Mouse (Mus musculus): ENCODE results near the gene Fam222b.
"Not testable (repeated sequence)": the region's sequence is repeated elsewhere in the genome, so short reads cannot be mapped to it uniquely, and the experiment has no call there.

Gene Fam222b

DNA sequence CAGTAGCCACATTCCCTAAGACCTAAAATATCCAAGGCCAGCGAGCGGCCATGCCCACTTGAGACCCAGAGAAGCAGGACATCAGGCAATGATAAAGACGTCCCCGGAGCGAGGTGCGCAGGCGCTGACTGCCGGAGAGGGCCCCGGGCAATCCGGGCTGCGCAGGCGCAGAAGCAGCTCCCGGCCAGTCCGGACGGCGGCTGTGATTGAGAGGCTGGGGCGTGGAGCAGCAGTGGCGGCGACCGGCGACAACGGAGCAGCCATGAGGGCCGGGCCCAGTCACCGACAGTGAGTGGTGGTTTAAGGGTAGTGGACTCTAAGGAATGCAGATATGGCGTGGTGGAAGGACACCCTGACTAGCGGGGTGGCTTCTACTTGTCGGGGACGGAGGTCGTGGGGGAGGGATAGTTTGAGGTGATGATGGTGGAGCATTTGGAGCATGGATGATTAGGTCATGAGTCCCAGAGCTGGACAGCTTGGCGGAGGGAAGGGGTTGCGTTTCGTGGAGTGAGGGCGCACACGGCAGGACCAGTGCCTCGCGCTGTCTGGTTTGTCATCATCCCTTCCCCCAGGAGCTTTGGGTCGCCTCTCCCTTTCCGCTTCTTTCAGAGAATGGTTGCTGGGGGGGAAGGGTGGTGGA is at the start of gene Fam222b:
TSS of gene Fam222b (plus strand) at position 157 of the 640 bp plus-strand sequence.
- DNase-seq: peak; percentile 94 to 96

DNA sequence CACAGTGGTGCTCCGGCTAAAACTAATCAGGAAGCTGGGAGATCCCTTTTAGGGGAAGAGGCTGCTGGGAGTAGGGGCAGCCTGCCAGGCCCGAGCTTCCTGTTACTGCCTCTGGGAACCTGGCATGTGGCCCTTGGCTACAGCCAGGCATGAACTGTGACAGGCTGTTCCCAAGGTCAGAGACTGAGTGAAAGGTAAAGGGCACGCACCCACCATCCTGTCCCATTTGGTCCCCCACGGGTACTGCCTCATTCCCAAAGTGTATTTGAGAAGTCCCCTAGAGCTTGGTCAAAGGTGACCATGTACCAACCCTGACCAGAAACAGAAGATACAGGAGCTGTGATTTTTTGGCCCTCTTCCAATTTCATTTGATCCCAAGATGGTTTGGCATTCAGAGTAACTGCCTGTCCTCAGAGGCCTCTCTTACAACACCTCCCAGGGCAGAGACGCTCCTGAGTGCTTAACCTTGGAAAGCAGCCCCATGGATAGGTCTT is 49.7 kb upstream of the Fam222b start:
- DNase-seq: peak; percentile 92 to 95

DNA sequence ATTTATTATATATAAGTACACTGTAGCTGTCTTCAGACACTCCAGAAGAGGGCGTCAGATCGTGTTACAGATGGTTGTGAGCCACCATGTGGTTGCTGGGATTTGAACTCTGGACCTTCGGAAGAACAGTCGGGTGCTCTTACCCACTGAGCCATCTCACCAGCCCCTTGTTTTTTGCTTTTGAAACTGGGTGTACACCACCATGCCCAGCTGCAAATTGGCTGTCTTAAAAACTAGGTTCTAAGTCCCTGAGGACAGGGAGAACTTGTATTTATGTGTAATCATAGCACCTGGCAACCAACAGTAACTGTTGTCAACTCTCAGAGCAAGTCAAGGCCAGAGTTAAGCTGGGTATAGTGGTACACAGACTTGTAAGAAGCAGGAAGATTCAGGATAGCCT is 45.8 kb upstream of the Fam222b start:
- not testable (repeated sequence) for DNase-seq

DNA sequence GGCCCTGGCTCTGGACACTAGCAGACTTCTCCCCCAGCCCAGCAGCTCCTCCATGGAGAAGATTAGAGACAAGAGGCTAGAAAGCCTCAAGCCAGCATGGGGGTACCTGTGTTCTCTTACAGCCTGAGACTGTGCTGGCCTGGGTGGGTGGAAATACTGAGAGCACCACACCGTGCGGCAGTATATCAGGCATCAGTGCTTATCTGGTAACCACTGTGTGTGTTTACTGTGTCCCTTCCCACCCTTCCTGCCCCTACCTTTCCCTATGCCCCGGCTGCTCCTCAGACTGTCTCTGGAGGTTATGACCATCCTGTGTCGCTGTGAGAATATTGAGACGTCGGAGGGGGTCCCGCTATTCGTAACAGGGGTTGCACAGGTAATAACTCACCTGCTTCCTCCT is 41.4 kb upstream of the Fam222b start:
- DNase-seq: no peak

DNA sequence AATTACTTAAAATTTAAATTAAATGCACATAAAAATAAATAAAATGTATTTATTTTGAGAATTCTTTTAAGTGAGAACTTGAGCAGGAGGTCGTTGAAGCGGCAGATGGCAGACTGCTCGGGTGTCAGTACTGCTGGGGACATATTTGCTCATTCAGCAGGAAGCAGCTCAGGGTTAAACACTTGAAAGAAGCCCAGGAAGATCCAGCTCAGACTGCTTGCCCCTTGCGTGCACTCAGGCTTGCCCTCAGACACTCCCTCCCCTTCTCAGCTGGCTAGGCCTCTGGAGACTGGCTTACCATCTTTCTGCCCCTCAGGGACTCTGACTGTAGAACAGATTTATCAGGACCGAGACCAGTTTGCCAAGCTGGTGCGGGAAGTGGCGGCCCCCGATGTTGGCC is 37.5 kb upstream of the Fam222b start:
- DNase-seq: no peak

DNA sequence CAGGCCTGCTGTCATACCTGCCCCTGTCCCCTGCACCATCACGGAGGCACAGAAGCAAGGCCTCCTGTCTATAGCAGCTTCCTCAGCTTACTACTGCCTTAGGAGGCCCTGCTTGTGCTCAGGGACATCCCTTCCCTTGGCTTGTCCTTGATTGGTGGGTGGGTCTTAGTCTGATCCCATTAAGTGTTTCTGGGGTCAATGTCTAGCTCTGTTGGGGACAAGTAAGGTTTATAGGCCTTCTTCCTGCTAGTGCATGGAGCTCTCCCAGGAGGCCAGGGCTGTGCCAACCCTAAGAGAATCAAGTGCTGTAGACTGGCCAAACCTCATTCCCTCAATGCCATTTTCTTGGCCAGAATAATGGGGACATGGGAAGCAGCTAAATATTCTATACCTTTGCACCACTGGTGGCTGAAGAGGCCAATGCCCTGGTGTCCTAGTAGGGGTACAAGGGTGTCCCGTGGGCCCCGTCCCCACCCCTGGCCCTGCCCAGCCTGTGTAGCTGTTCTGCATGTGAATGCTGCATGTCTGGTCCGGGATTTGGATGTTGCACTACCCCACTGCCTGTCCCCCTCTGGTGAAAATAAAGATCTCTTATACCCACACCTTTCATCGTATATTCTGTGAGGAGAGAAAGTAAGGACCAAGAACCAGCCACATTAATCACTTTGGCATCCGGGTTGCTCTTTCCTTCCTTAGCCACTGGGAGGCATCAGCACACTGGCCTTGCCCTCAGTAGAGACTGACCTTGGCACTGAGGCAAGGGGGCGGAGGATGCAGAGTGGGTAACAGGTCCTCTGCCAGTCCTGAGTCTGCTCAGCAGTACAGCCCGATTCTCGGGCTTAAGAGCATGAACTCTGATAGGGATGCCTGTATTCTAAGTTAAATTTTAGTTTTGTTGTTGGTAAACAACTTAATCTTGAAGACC is 34.4 kb upstream of the Fam222b start:
- peak; percentile 58 to 79 for DNase-seq

DNA sequence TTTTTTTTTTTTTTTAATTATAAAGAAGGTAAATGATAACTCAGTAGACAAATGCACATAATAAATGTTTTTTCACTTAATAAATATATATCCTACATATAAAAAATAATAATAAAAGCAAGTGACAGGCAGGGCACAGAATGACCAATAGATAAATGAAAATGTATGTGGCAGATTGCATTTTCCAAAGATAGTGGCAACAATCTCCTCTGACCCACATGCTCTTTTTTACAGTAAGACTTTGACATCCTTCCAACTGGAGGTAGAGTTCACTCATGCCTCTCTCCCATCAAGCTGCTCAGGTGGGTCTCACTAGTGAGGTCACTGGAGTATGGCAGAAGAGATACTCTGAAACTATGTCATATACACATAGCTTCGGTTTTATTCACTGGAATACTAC is 31.9 kb upstream of the Fam222b start:
- DNase-seq: no peak

DNA sequence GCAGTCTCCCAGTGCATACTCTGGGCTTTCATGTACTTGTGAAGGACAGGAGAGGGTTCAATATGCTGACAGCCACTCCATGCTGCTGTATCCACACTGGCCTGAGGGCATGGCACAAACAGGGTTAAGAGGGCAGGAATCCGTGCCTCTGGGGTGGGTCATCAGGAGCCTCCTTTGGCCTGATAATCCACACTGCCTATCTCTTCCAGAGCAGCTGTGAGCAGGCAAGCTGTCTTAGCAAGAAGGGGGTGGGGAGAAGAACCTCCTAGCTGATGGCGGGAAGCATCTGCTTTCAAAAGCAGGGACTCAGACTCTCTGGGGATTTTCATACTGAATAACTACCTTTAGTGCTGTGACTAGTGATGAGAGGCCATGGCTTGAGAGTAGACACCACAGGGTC is 28.6 kb upstream of the Fam222b start:
- DNase-seq: no peak

DNA sequence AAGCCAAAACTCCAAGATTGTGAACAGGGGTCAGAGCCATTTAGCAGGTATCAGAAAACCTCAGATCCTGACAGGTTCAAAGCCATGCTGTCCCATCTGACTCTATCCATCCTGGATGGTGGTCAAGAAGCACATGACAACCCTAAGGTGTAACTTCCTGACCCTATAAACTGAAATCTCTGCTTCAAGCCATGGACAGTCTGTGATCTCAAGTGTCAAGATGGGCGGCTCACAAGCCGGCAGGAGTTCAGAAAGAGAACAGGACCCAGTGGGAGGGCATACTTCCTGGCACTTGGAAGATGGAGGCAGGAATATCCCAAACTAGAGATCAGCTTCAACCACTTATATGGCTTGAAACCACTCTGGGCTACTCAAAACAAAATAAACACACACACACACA is 27.8 kb upstream of the Fam222b start:
- DNase-seq: no peak

DNA sequence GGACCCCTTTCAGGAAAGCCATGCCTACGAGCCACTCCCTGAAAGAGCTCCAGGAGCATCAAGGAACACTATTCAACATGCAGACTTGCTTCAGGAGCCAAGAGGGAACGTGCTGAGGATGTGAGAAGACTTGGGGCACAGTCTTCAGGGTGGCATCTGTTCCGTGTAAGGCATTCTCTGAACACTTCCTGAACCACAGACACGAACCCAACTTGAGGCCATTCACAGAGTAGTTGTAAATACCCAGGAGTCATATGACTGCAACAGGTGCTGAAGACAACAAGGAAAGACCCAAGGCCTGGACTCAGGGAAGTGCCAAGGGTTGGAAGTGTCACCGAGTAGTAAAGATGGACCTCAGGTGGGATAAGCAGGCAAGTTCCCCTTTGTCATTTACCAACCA is 26.9 kb upstream of the Fam222b start:
- no peak for DNase-seq

DNA sequence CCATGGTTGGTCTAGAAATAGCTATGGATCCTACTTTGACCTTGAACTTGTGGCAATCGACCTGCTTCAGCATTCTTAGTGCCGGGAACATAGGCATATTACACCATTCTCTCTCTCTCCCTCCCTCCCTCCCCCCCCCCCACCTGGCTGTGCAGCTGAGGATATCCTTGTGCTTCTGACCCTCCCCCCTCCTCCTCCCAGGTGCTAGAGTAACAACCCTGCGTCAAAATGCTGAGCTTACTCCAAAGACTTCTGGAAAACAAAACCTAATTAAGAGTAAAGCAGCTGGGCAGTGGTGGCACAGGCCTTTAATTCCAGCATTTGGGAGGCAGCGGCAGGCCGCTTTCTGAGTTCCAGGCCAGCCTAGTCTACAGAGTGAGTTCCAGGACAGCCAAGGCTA is 25.3 kb upstream of the Fam222b start:
- DNase-seq: no peak

DNA sequence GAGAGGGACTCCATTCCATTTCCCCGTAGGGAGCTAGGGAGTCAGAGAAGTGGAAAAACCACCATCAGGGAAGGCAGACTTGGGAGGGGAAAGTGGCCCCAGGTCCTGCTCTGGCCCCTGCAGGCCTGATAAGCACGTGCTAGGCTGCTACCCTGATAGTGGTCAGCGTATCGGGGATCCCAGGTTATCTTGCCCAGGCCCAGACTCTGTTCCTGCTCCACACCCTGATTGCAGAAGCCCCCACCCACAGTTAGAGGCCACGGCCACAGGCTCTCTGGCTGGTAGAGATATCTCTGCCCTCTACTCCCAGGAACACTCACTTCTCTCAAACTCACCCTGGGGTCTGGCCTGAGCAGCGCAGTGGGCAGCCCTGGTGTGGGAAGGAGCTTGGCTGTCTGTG is 24.8 kb upstream of the Fam222b start:
- no peak for DNase-seq

DNA sequence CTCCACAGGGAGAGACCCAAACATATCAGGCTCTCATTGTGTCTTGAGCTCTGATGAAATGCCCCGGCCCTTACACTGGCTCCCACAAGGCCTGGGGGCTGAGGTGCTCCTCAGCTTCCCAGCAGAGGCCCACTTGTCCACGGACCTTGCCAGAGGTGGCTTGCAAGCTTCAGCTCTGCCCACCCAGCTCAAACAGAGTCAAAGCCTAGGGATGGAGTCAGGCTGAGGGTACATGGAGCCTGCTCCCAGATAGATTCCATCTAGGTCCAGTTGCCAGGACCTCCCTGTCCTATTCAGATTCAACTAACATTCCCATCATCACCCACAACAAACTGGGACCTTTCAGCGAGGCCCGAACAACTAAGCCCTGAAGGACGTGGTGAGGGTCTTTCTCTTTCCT is 22.5 kb upstream of the Fam222b start:
- no peak for DNase-seq

DNA sequence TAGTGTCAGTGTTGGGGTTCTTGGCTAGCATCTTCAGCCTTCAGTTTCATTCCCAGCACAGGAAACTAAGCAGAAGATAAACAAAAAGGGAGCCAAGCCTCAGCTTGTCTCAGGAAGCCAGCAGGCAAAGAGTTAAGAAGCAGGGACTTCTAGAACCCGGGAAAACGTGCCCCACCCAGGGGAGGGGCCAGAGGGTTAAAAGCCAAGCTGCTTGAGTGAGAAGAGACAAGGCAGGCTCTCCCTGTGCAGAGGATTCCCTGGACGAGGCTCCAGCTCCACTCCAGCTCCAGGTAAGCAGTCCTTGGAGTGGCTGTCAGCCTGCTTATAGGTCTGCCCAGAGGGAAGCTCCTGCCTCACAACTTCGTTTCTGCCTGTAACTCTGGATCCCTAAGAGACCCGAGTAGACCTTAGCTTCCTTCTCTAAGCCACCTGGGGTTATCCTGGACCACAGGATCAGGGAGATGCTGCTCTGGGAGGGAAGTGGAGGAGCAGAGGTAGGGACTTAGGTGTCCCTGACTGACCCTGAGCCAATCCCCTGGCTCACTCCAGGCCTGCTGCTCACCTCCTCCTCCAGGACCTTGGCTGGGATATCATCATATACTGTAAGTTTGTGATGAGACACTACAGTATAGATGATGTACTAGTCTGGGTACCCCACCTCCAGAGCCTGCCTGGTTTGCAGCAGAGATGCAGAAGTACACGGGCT is 21.9 kb upstream of the Fam222b start:
- no peak for DNase-seq

DNA sequence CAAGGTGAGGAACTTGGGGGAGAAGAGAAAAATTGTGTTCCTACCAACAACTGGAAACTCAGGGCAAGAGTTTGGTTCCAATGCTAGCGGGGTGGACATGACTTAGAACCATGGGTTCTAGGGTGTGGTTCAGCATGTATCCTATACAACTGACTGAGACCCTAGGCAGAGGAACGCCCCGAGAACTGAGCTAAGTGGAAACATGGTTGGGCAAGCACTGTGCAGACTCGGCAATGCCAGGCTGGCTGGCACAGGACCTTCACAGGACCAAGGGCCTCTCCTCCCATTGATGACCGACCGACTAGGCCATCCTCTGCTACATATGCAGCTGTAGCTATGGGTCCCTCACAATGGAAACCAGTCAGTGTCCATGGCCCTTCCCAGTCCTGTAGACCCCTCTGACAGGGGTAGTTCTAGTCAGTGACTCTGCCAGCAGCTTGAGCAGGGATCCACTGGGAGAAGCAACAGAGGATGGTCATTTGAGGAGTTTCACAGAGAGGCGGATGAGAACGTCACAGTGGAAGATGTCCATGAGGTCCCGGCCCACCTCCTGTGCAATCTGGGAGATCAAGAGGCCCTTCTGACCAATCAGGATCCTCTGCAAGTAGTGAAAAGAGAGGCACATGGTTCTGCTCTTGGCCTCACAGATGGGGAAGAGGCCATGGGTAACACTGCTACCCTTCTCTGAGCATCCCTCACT is 20.7 kb upstream of the Fam222b start:
- DNase-seq: no peak

DNA sequence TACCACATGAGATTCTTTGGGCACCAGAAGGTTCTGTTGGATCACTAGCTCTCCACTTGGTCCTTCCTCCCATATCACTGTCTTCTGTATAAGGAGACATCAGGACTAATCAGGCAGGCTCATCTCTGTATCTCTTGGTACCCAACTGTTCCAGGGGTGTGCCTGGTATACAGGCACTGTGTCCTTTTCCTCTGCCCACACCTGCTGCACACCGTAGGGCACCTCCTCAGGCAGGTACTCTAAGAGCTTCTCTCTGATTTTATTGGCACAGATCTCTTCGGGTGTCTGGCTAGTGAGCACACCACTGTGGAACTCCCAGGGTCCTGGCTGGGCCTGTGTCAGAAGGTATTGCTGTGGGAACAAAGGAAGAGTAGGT is 20.2 kb upstream of the Fam222b start:
- DNase-seq: no peak

DNA sequence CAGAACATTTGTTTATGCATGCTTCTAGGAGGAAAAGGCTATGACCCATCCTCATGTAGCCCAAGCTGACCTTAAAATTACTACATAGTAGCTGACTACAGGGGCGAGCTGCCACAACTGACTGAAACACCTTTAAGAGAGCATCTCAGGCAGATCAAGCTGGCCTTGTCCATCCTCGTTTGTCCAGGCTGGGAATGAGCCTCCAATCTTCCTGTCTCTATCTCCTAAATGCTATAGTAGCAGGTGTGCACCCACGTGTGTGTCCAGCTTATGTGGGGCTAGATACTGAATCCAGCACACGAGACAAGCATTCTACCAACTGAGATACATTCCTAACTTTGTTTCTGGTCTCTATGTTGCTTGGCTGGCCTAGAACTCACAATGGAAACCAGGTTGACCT is 19.8 kb upstream of the Fam222b start:
- DNase-seq: no peak

DNA sequence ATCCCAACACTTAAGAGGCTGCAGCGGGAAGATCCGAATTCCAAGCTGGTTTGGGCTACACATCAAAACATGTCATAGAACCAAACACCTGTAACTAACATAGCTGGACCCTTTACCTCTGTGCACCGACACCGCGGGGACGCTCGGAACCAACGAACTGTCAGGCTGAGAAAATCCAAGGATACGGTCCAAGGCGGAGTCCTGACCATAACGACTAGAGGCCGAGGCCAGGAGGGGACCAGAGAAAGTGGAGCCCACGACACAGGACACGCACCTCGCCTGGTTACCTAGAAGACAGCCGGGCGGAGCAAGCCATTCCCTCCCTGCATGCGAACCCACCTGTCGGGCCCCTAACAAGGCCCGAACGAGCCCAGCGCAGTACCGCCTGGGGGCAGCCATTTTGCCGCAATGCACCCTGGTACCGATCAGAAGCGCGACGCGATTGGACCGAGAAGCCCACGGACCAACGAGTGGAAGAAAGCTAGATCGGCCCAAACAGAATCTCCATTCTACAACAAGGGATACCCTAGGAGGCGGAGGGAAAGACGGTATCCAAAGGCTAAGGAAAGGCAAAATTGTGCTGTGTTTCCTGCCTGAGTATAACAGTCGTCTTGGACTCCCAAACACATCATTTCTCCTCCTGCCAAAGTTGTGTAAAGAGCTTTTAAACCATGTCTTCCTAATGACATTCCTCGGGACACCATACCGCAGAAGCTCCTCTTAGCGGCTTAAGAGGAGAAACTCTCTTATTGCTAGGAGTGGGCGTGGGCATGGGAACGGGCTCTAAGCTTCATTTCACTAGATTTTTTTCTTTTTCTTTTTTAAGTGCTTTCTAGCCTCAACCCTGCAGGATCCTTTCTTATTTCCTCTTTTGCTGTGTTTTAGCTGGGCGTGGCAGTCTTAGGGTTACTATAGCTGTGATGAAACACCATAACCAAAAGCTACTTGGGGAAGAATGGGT is 14.2 kb upstream of the Fam222b start, which contains the start of gene Eral1:
TSS of gene Eral1 (minus strand) at position 423 of the 961 bp plus-strand sequence.
- DNase-seq: peak; percentile 90 to 91

DNA sequence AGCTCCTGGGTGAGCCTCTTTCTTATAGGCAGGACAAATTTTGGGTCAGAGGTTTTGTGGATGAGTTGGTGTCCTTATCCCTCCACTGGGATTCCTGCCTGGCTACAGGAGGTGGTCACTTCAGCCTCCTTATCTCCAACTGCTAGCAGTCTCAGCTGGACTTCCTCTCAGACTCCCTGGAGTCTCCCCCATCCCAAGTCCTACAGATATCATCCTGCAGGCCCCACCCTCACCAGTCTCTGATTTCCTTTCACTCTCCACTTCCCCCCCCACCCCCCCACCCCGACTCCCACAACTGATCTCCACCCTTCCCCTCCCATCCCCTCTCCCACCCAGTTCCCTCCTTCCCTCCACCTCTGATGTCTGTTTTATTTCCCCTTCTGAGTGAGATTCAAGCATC is 10.9 kb upstream of the Fam222b start:
- no peak for DNase-seq

DNA sequence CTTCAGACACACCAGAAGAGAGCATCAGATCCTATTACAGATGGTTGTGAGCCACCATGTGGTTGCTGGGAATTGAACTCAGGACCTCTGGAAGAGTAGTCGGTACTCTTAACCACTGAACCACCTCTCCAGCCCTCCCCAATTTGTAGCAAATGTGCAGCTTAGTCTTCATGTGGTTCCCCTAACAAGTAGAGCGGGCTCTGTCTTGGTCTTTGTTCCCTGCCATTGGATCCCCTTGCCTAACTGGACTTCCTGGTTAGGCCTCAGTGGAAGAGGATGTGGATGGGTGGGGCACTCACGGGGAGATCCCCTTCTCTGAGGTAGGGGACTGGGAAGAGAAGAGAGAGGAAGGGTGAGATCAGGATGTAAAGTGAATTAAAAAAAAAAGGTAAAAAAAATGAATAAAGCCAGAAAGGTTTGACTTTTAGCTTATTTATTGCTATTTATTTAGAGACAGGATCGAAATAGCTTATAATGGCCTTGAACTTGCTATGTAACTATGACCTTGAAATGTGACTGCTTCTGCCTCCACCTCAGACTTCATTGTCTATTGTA is 7.5 kb upstream of the Fam222b start:
- DNase-seq: no peak

DNA sequence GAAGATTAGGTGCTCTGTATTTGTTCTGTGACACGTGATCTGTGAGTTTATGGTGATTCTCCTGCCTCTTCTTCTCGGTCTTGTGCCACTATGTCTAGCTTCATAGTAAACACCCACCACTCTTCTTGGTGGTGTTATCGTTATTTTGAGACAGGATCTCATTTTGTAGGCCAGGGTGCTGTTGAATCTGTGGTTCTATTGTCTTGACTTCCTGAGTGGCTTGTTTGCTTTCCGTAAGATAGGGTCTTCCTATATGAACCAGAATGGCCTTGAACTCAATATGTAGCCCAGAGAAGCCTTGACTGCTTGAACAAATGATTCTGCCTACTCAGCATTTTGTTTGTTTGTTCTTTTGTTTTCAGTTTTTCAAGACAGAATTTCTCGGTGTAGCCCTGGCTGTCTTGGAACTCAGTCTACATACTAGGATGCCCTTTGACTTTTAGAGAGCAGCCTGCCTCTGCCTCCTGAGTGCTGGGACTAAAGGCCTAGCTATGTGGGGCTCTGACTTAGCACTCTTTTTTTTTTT is 6.6 kb upstream of the Fam222b start:
- DNase-seq: no peak
